Mouse (Mus musculus): ENCODE results near the gene Gm20867. TPM values are rescaled to one million over a fixed set of nuclear protein-coding genes. Genes with fewer than 3 reads are reported as not detected.
"Not testable (repeated sequence)": the region's sequence is repeated elsewhere in the genome, so short reads cannot be mapped to it uniquely, and the experiment has no call there.

The Gm20867 gene
- not detected in 2 replicates for total RNA-seq (2014; fragmentation: Nextera tagmentation)
- total RNA-seq (2017) = not detected in 2 replicates

GRCm38 (mm10) chrY:77963104-77963503 is at the start of gene Gm20867:
Gene Gm20867 (minus strand): TSS chrY:77963204.
- not testable (repeated sequence) for ATAC-seq (replicated peaks; ENCODE audit: low FRiP score, low TSS enrichment, poor library complexity, severe bottlenecking)

Other genes starting within 250 kb of the Gm20867 start
- not detected in 2 replicates for gene Gm29564, start 249.8 kb upstream of the Gm20867 start, total RNA-seq (2014; fragmentation: Nextera tagmentation)
- gene Gm29564, start 249.8 kb upstream of the Gm20867 start, total RNA-seq (2017) = not detected in 2 replicates